Mouse (Mus musculus): ENCODE measurements around the gene Heatr5b.

DNA sequence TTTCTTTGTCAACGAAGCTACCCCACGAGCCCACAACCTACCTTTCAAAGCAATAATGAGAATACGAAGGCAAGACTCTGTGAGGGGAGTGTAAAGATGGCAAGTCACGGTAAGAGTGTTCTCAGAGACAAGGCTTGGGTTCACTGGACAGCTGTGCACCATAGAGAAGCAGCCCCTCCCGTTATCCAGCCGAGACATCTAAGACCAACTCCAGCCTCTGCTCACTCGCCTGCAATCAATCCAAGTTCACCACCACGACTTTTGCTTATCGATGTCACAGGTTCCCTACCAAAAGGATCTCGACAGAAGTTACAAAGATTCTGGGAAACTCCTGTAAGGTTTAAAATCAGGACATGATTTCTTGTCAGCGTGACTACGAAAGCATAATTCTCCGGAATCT, 116.1 kb downstream of the Heatr5b start:
- TF ChIP-seq POLR2A (IDR thresholded peaks at IDR 0.05; ENCODE audit: extremely low read depth, insufficient read depth, low read length) = no peak
- TF ChIP-seq CTCF (IDR thresholded peaks at IDR 0.05; ENCODE audit: low read depth, low read length) = no peak

All from liver, adult 2 months (tissue).